ENCODE assay signal across 8 mouse cellular contexts in the genomic region with DNA sequence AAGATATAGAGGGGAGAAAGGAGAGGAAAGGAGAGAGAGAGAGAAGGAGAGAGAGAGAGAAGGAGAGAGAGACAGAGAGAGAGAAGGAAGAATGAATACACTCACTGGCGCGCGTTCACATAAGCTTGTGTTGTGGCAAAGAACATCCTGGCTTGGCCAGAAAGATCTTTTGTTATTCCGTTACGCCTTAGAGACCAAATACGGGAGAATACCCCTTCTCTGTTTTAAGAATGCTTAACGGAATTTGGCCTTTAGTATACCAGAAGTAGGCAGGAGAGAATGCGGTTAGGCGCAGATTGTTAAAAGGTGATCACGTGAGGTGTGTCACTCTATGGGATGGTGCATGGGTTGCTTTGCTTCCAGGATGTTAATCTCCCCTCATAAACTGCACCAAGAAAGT. TPM values are rescaled to one million over a fixed set of nuclear protein-coding genes. Genes with fewer than 3 reads are reported as not detected.
DNase-seq lines count a peak whose midpoint lies in the region; ATAC-seq and TF ChIP-seq lines count a peak whose summit lies in the region.

No protein-coding gene starts in this region.

- H3K4me1 ChIP-seq in lung, embryonic 14.5 days (ENCODE audit: insufficient read depth), result peaks cover 6% of the 10 kb centered on the region
- peaks cover 14% of the 10 kb centered on the region for H3K4me1 ChIP-seq in intestine, embryonic 14.5 days (replicated peaks; ENCODE audit: control insufficient read depth, insufficient read depth, low read length)
- peaks cover 36% of the 10 kb centered on the region for H3K4me1 ChIP-seq in neural tube, embryonic 13.5 days (replicated peaks)

- no peak for TF ChIP-seq CTCF in lung, embryonic 14.5 days (IDR thresholded peaks at IDR 0.05; ENCODE audit: low read depth)
- no peak for TF ChIP-seq CTCF in brain, embryonic 14.5 days (IDR thresholded peaks at IDR 0.05; ENCODE audit: borderline replicate concordance, extremely low read depth, insufficient read depth, insufficient read length)

- H3K4me3 ChIP-seq in lung, embryonic 14.5 days (ENCODE audit: low read depth, low read length), result peak overlapping the region; percentile 99
- H3K4me3 ChIP-seq in intestine, embryonic 14.5 days (ENCODE audit: low read depth, low read length), result peak overlapping the region; percentile 98
- peak overlapping the region; percentile 100 for H3K4me3 ChIP-seq in neural tube, embryonic 13.5 days

- H3K9me3 ChIP-seq in lung, embryonic 14.5 days (ENCODE audit: low read depth, low read length), result no peaks in the 10 kb centered on the region
- H3K9me3 ChIP-seq in intestine, embryonic 14.5 days (ENCODE audit: control insufficient read depth, low read length), result no peaks in the 10 kb centered on the region
- H3K9me3 ChIP-seq in neural tube, embryonic 13.5 days, result no peaks in the 10 kb centered on the region

- no peak overlapping the region for H3K27ac ChIP-seq in lung, embryonic 14.5 days (ENCODE audit: low read depth)
- 0 out of 2 replicates have a peak overlapping the region, but pooled peaks have one; percentile 79 for H3K27ac ChIP-seq in intestine, embryonic 14.5 days (ENCODE audit: low read depth)
- peak overlapping the region; percentile 87 for H3K27ac ChIP-seq in neural tube, embryonic 13.5 days (replicated peaks)

- peak; percentile 23 for DNase-seq in lung, embryonic 14.5 days
- DNase-seq in lung, postnatal 36 days, result no peak
- peak; percentile 11 for DNase-seq in brain, embryonic 14.5 days (ENCODE audit: low read depth)
- no peak for DNase-seq in intestine, embryonic 14.5 days (ENCODE audit: low spot score)
- DNase-seq in adipocyte (ENCODE audit: low spot score), result no peak
- DNase-seq in adrenal gland, postnatal 10 days, result no peak
- no peak for DNase-seq in kidney, adult 8-10 months

- TF ChIP-seq POLR2A in brain, embryonic 14.5 days (IDR thresholded peaks at IDR 0.05; ENCODE audit: borderline replicate concordance, extremely low read depth, insufficient read depth, insufficient read length, poor library complexity, severe bottlenecking), result no peak

- peaks cover 44% of the 10 kb centered on the region for H3K36me3 ChIP-seq in lung, embryonic 14.5 days (ENCODE audit: insufficient read depth)
- peaks cover 46% of the 10 kb centered on the region for H3K36me3 ChIP-seq in intestine, embryonic 14.5 days (ENCODE audit: control insufficient read depth, insufficient read depth, low read length)
- H3K36me3 ChIP-seq in neural tube, embryonic 13.5 days, result peaks cover 52% of the 10 kb centered on the region

- peak overlapping the region; percentile 75 for H3K4me2 ChIP-seq in lung, embryonic 14.5 days
- H3K4me2 ChIP-seq in intestine, embryonic 14.5 days (ENCODE audit: low read length), result peak overlapping the region; percentile 67
- peak overlapping the region; percentile 83 for H3K4me2 ChIP-seq in neural tube, embryonic 13.5 days

- H3K27me3 ChIP-seq in lung, embryonic 14.5 days (ENCODE audit: insufficient read depth, low read length), result no peaks in the 10 kb centered on the region
- H3K27me3 ChIP-seq in intestine, embryonic 14.5 days (replicated peaks; ENCODE audit: control insufficient read depth, insufficient read depth, low read length), result no peaks in the 10 kb centered on the region
- H3K27me3 ChIP-seq in neural tube, embryonic 13.5 days, result no peaks in the 10 kb centered on the region

- no peak for ATAC-seq in lung, embryonic 14.5 days (ENCODE audit: insufficient read depth)
- no peak for ATAC-seq in intestine, embryonic 14.5 days (replicated peaks; ENCODE audit: low FRiP score, low TSS enrichment, low read depth)
- no peak for ATAC-seq in neural tube, embryonic 13.5 days (ENCODE audit: low read depth)

- 5% methylated on average over 10 of the region's 10 CpGs for WGBS in lung, embryonic 14.5 days
- WGBS in intestine, embryonic 14.5 days, result 6% methylated on average over 10 of the region's 10 CpGs
- WGBS in neural tube, embryonic 13.5 days, result 11% methylated on average over 10 of the region's 10 CpGs

- H3K9ac ChIP-seq in lung, embryonic 14.5 days, result peak overlapping the region; percentile 96
- H3K9ac ChIP-seq in intestine, embryonic 14.5 days (ENCODE audit: low read length), result peak overlapping the region; percentile 89
- H3K9ac ChIP-seq in neural tube, embryonic 13.5 days, result peak overlapping the region; percentile 99

RNA-seq across cellular contexts. Expression of a gene that starts 0.9 kb away (rescaled TPM):
- 29.9 and 37.3 TPM in 2 replicates for polyA plus RNA-seq in lung, embryonic 14.5 days (2014; fragmentation: Nextera tagmentation; extraction: Ambion mirVana)
- polyA plus RNA-seq in brain, embryonic 14.5 days (2012; rRNA removed), result 245 and 250 TPM in 2 replicates
- 30.3 and 35.9 TPM in 2 replicates for polyA plus RNA-seq in intestine, embryonic 14.5 days (2014; fragmentation: Nextera tagmentation; extraction: Ambion mirVana)
- 51.4 and 51.5 TPM in 2 replicates for polyA plus RNA-seq in neural tube, embryonic 13.5 days (2015; fragmentation: Nextera tagmentation; extraction: Ambion mirVana)
- total RNA-seq in adrenal gland, postnatal 10 days (2021), result 100 to 1,000 TPM in 1 of 2 experiments, 10 to 100 TPM in 1; 83.7 to 104 TPM

RNA-seq across cellular contexts. Expression of a gene that starts 5.4 kb away (rescaled TPM):
- 224 and 227 TPM in 2 replicates for polyA plus RNA-seq in lung, embryonic 14.5 days (2014; fragmentation: Nextera tagmentation; extraction: Ambion mirVana)
- polyA plus RNA-seq in brain, embryonic 14.5 days (2012; rRNA removed), result 95.3 and 112 TPM in 2 replicates
- polyA plus RNA-seq in intestine, embryonic 14.5 days (2014; fragmentation: Nextera tagmentation; extraction: Ambion mirVana), result 231 and 234 TPM in 2 replicates
- polyA plus RNA-seq in neural tube, embryonic 13.5 days (2015; fragmentation: Nextera tagmentation; extraction: Ambion mirVana), result 191 and 218 TPM in 2 replicates
- 10 to 100 TPM; 91.8 to 96.3 TPM for total RNA-seq in adrenal gland, postnatal 10 days (2021)

RNA-seq across cellular contexts. Expression of a gene that starts 13.5 kb away (rescaled TPM):
- 29.2 and 30.2 TPM in 2 replicates for polyA plus RNA-seq in lung, embryonic 14.5 days (2014; fragmentation: Nextera tagmentation; extraction: Ambion mirVana)
- polyA plus RNA-seq in brain, embryonic 14.5 days (2012; rRNA removed), result 21.1 and 24.7 TPM in 2 replicates
- polyA plus RNA-seq in intestine, embryonic 14.5 days (2014; fragmentation: Nextera tagmentation; extraction: Ambion mirVana), result 19.6 and 20.0 TPM in 2 replicates
- polyA plus RNA-seq in neural tube, embryonic 13.5 days (2015; fragmentation: Nextera tagmentation; extraction: Ambion mirVana), result 28.3 and 29.1 TPM in 2 replicates
- total RNA-seq in adrenal gland, postnatal 10 days (2021), result 10 to 100 TPM; 16.3 to 18.6 TPM

RNA-seq across cellular contexts. Expression of a gene that starts 26.1 kb away (rescaled TPM):
- 32.4 and 35.6 TPM in 2 replicates for polyA plus RNA-seq in lung, embryonic 14.5 days (2014; fragmentation: Nextera tagmentation; extraction: Ambion mirVana)
- 33.3 and 38.6 TPM in 2 replicates for polyA plus RNA-seq in brain, embryonic 14.5 days (2012; rRNA removed)
- 29.2 and 29.6 TPM in 2 replicates for polyA plus RNA-seq in intestine, embryonic 14.5 days (2014; fragmentation: Nextera tagmentation; extraction: Ambion mirVana)
- polyA plus RNA-seq in neural tube, embryonic 13.5 days (2015; fragmentation: Nextera tagmentation; extraction: Ambion mirVana), result 17.4 and 20.8 TPM in 2 replicates
- 10 to 100 TPM; 24.1 to 32.7 TPM for total RNA-seq in adrenal gland, postnatal 10 days (2021)

RNA-seq across cellular contexts. Expression of a gene that starts 34.1 kb away (rescaled TPM):
- polyA plus RNA-seq in lung, embryonic 14.5 days (2014; fragmentation: Nextera tagmentation; extraction: Ambion mirVana), result 96.0 and 100 TPM in 2 replicates
- 159 and 187 TPM in 2 replicates for polyA plus RNA-seq in brain, embryonic 14.5 days (2012; rRNA removed)
- polyA plus RNA-seq in intestine, embryonic 14.5 days (2014; fragmentation: Nextera tagmentation; extraction: Ambion mirVana), result 87.4 and 92.4 TPM in 2 replicates
- polyA plus RNA-seq in neural tube, embryonic 13.5 days (2015; fragmentation: Nextera tagmentation; extraction: Ambion mirVana), result 89.6 and 94.6 TPM in 2 replicates
- 100 to 1,000 TPM; 120 to 130 TPM for total RNA-seq in adrenal gland, postnatal 10 days (2021)

Comparison
In these comparisons a context has a peak if more than half of its experiments do, and no peak if none do; other contexts are left out.
1. DNase-seq: peak in lung, embryonic 14.5 days (single experiment) and brain, embryonic 14.5 days (single experiment); none in lung, postnatal 36 days (single experiment), intestine, embryonic 14.5 days (single experiment), adipocyte (single experiment), adrenal gland, postnatal 10 days (single experiment) and kidney, adult 8-10 months (0 of 2).
2. Peak in every context shown above with its lines, with median percentiles within 50 percentile points of each other: H3K4me2 ChIP-seq, H3K4me3 ChIP-seq and H3K9ac ChIP-seq.